Mouse (Mus musculus): Measurements from ENCODE around the gene Chst8. TPM values are rescaled to one million over a fixed set of nuclear protein-coding genes. Genes with fewer than 3 reads are reported as not detected.

Chst8 gene
- total RNA-seq (2023; ENCODE audit: inconsistent age) = not detected in 4 replicates

GRCm38 (mm10) chr7:34812531-34813111 is at the start of gene Chst8:
Gene Chst8, minus strand, starts transcription at chr7:34812711.

GRCm38 (mm10) chr7:34656632-34657031 is 155.9 kb downstream of the Chst8 start, which contains the start of gene Kctd15:
Gene Kctd15, minus strand, starts transcription at chr7:34656732.

Other genes starting within 250 kb of the Chst8 start
- 0.48 to 1.7 TPM (median 1.2 TPM) in 4 replicates for gene Kctd15, start 156.0 kb downstream of the Chst8 start, total RNA-seq (2023; ENCODE audit: inconsistent age)
- 29.8 to 37.9 TPM (median 34.1 TPM) in 4 replicates for gene Pepd, start 99.7 kb upstream of the Chst8 start, total RNA-seq (2023; ENCODE audit: inconsistent age)
- 32.6 to 39.4 TPM (median 34.9 TPM) in 4 replicates for gene Cebpg, start 243.9 kb upstream of the Chst8 start, total RNA-seq (2023; ENCODE audit: inconsistent age)

Data from B cell, adult (primary cell).